Mouse (Mus musculus) CD4-positive, CD25-positive, alpha-beta regulatory T cell, adult 2 months (primary cell): ENCODE measurements around the gene Maml2.
A peak's percentile ranks its signal among the peaks of the same experiment; 100 is the strongest.

Experiments used
- DNase-seq: peaks from one replicate; pipeline ENCODE4 v3.0.0-alpha.2; 2012; ENCODE audit warnings: low read depth, low spot score

The Maml2 gene

GRCm38 (mm10) chr9:13565343-13566019, 267.7 kb downstream of the Maml2 start:
- DNase-seq, result peak; percentile 44

GRCm38 (mm10) chr9:13566154-13566885, 268.6 kb downstream of the Maml2 start:
- no peak for DNase-seq

- DNase-seq, result no peak
These were observed 271.3 kb downstream of the Maml2 start for GRCm38 (mm10) chr9:13569023-13569422.

GRCm38 (mm10) chr9:13572847-13573246, 275.1 kb downstream of the Maml2 start:
- DNase-seq, result no peak

DNA sequence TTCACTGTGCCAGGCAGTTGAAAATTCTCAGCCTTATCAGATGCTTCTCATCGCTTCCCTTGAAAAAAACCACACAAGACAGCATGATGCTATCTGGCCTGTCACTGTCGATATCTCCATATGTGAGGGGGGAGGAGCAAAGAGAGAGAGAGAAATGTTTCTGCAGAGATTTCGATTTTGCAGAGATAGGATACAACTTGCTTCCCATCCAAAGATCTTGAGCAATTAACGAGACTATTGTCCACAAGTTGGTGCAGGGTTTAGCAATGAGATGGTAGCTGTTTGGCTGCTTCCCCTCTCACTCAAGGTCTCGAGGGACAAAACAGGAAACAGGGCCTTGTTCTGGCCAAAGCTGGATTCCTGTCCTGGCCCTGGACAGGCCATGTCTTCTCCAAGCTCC, 276.3 kb downstream of the Maml2 start:
- DNase-seq, result peak; percentile 37

GRCm38 (mm10) chr9:13574913-13575312, 277.2 kb downstream of the Maml2 start:
- DNase-seq, result peak; percentile 12

GRCm38 (mm10) chr9:13577150-13577549, 279.4 kb downstream of the Maml2 start:
- DNase-seq, result no peak

DNA sequence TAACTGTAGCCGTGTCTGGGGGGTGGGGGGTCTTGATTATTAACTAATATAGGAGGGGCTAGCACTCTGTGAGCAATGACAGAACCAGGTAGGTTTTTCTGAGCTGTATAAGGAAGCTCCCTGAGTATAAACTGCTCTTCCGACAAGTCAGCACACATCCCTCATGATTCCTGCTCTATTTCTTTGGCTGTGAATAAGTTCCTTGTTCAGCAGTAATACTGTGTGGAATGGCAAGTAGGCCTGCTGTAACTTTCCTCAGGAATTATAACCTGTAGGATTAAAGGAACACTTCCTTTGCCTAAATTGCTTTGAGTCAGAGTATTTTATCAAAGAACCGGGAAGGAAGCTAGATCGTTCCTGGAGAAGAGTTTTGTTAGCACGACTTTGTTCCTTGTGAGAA, 283.4 kb downstream of the Maml2 start:
- no peak for DNase-seq

DNA sequence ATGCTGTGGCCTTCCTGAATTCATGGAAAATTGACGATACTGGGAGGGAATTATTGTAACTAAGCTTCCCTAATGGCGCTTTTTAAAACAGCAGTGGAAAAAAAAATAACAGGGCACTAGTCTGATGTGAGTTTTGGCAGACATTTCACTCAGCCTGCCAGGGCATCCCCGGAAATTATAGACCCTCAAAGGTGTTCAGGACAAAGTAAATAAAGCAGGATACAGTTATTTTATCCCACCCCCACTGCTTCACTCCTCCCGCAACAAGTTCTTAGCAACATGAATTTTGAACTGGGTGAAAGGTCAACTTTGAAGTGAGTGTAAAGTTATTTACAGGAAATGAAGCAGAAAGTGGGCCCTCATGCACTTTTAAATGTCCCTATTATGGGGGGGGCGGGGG, 286.2 kb downstream of the Maml2 start:
- DNase-seq, result peak; percentile 19

DNA sequence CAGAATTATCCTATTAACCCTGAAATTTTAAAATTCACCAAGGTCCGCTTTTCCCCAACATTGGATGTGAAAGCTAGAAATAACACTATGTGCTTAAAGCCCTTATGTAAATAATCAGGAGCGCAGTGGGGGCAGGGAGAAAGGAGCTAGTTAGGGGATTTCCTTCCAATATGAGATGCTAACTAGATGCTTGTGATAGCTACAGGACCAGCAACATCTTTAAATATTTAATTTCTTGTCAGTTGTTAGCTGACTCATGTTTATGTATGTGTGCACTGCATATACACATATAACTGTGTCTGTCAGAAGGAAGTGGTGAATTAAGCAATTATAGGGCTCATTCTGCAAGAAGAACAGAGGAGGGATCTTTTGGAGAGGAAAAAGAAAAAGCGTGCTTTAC, 286.7 kb downstream of the Maml2 start:
- peak; percentile 17 for DNase-seq

DNA sequence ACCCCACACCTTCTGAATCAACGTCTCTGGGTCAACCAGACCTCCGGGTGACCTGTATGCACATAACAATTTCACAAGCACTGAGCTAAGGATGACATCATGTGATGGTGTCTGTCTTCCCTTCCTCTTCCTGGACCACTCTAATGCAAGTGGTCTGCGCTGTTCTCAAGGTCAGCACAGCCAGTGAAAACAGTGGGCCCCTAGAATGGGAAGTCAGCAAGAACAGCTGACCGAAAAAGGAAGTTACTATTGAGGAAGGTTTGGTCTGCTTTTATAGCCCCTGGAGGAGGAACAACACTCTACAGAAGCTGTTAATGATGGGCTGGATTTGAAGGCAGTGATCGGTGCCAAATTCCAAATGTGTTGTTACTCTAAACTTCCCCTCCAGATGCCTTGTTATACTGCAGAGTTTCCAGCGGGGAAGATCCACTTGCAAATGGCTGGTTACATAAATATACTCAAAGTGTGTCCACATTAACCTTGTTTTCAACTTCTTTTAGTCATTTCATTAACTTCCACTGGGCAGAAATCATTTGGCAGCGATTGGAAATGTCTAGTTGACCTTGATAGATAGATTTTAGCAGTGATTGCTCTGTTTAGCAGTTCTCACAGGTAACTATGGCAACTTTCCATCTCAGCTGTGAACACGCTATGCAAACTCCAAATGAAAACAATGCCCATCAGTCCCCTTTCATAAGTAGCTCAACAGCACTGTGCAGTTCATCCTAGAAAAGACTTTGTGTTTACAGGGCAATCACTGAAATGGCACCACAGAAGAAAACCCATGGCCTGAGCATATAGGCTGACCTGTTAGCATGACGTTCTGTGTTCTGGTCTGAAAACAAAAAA, 289.6 kb downstream of the Maml2 start:
- peak; percentile 43 for DNase-seq

DNA sequence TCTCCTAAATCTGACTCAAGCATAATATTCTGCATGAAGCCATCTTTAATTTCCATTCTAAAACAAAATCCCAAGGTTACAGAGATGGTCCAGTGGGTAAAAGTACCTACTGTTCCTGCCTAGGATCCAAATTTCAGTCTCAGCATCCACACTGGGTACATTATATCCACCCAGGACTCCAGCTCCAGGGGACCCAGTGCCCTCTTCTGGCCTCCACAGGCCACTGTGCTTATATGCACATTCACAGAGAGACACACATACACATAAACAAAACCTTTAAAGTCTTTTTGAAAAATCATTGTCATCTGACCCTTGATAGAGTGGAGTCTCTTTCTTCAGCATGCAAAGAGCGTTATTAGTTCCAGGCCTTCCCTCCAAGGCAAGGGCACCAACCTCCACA, 291.0 kb downstream of the Maml2 start:
- no peak for DNase-seq

DNA sequence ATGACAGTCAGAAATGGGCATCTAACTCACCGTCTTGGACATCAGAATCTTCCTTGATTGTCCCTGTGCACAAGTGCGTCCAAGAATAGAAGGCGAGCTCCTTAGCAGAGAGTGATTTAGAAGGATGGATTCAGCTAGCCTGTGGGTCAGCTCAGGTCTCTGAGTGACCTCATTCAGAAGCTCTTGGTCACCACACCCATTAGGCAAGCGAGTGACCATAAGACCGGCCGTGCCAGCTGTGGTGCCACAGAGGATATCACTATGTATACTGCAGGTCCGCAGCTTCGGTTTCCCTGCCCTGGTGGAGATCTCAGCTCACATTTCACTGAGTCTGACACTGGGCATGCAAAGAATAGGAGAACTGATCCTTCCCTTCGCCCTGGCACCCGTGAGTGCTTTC, 294.9 kb downstream of the Maml2 start:
- DNase-seq, result no peak

GRCm38 (mm10) chr9:13597736-13598135, 300.0 kb downstream of the Maml2 start:
- no peak for DNase-seq

DNA sequence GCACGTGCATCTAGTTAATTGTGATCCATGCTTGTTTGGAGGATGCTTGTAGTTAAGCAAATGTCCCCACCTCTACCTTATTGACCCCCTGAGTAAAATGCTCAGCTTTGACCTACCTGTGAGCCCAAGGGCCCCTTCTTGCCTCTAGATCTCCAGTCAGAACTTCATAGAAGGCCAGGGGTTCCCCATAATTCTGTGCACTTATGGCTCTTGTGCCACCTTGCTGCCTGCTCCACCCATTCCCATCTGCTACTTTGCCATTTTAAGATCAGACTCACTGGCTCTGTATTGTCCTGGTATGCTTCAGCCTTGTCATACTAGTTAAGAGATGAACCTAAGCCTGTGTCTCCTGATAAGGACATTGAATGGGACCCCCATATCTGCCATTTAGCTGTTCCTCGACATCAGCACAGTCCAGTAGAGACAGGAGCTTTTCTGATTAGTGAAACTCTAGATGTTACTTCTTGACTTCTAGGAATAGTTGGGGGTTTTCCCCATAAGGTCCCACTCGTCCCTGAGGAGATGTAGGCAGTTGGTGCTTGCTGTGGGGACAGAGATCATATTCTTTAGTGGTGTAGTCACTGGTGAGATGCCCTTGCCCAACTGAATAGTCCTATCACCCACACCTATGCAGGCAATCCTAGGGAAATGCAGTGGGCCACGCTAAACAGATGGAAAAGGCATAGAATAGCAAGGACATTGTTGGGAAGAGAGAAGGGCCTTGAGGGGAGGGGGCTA, 301.0 kb downstream of the Maml2 start:
- DNase-seq, result no peak

GRCm38 (mm10) chr9:13599334-13599614, 301.5 kb downstream of the Maml2 start:
- DNase-seq, result no peak

GRCm38 (mm10) chr9:13599800-13600199, 302.0 kb downstream of the Maml2 start:
- DNase-seq, result no peak

- DNase-seq, result no peak
These were observed 304.0 kb downstream of the Maml2 start for GRCm38 (mm10) chr9:13601729-13602128.

- no peak for DNase-seq
These were observed 305.9 kb downstream of the Maml2 start for GRCm38 (mm10) chr9:13603533-13604143.

DNA sequence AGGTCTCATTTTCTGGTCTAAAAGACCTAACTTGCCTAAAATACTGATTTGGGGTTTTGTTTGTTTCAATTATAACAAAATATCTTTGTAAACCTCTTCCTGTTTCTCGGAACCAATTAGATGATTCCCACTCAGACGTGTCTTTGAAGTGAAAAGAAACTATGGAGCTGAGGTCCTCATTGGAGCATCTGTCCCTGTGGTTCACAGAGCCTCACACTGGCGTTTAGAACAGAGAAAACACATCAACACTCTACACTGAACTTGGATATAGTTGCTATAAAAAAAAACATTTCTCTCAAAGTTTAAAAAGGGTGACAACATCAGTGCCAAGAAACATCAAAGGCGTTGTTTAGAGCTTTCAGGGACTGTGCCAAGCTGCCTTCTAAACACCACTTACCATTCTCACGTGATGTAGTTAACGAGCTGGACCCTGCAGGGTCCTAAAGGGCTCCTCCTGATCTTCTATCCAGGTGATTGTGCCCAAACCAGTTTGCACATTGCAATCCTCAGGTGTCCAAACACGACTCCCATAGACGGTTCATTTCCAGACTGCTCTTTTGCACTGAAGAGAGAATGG, 309.9 kb downstream of the Maml2 start:
- DNase-seq, result no peak

DNA sequence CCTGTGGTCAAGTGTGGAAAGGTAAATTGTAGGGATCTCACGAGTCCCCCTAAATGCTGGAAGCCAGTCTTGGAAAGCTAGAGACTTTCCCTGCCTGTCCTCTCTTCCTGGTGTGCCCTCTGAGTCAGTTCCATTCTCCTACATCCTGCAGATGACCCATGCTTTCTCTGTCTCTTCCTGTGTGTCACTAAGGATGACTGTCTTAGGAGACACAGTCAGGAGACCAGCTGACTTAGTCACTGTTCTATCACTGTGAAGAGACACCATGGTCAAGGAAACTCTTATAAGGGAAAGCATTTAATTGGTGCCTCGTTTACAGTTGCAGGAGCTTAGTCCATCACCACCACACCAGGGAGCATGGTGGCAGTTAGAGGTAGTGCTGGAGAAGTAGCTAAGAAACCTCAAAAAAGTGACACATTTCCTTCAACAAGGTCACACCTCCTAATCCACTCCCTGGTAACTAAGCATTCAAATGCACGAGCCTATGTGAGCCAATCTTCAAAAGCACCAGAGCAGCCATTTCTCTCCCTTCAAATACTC, 310.8 kb downstream of the Maml2 start:
- DNase-seq, result no peak
